Mouse (Mus musculus) C2C12 (cell line): ENCODE results near the gene Aamdc. TPM values are rescaled to one million over a fixed set of nuclear protein-coding genes. Genes with fewer than 3 reads are reported as not detected.

Source experiments
- H3K27me3 ChIP-seq: one replicate; pipeline ENCODE4 v1.6.1; 2011; ENCODE audit not compliant: control insufficient read depth, insufficient read depth, insufficient read length
- H3K36me3 ChIP-seq: one replicate; pipeline ENCODE4 v1.6.1; 2011; ENCODE audit not compliant: control insufficient read depth, insufficient read depth
- H3K4me3 ChIP-seq: one replicate; pipeline ENCODE4 v1.5.1; 2011; ENCODE audit warnings: mild to moderate bottlenecking, control low read depth; ENCODE audit not compliant: poor library complexity, insufficient read depth, severe bottlenecking
- H3K79me2 ChIP-seq: one replicate; pipeline ENCODE4 v1.6.1; 2011; ENCODE audit not compliant: control insufficient read depth, insufficient read depth
- H3K79me3 ChIP-seq: one replicate; pipeline ENCODE4 v1.6.1; 2011; ENCODE audit warnings: low read depth, control low read depth
- H3ac ChIP-seq: one replicate; pipeline ENCODE3; 2011; ENCODE audit warnings: low read depth; ENCODE audit not compliant: control insufficient read depth, insufficient read length
- CEBPB ChIP-seq: IDR thresholded peaks from one replicate; pipeline ENCODE4 v1.6.1; 2011; ENCODE audit warnings: low read depth, mild to moderate bottlenecking, control low read depth, moderate library complexity
- CTCF ChIP-seq: IDR thresholded peaks from one replicate; pipeline ENCODE4 v1.5.1; 2011; ENCODE audit not compliant: control insufficient read depth, insufficient read depth, insufficient read length
- FOSL1 ChIP-seq: IDR thresholded peaks from one replicate; pipeline ENCODE4 v1.8.0; 2011; ENCODE audit warnings: mild to moderate bottlenecking, low read length; ENCODE audit not compliant: poor library complexity, insufficient read depth, severe bottlenecking
- MAX ChIP-seq: IDR thresholded peaks from one replicate; pipeline ENCODE4 v1.6.1; 2011; ENCODE audit warnings: mild to moderate bottlenecking, control low read depth
- MYOD1 ChIP-seq: IDR thresholded peaks from one replicate; pipeline ENCODE4 v1.6.1; 2011; ENCODE audit warnings: low read depth; ENCODE audit not compliant: control insufficient read depth, insufficient read length
- MYOG ChIP-seq: IDR thresholded peaks from one replicate; pipeline ENCODE4 v1.6.1; 2011; ENCODE audit not compliant: control insufficient read depth, insufficient read length; ENCODE audit errors: extremely low read depth
- USF1 ChIP-seq: IDR thresholded peaks from one replicate; pipeline ENCODE4 v1.6.1; 2011; ENCODE audit warnings: low read depth, mild to moderate bottlenecking, control low read depth, moderate library complexity
- polyA plus RNA-seq: library from polyadenylated mRNA; unstranded; fragments of >200 nt; fragmentation: generic; extraction: Trizol; gene quantifications from one replicate; pipeline ENCODE4 v1.2.1, GENCODE M21; 2012; ENCODE audit warnings: missing spikeins

Aamdc gene
- polyA plus RNA-seq, 1 experiment: 14.1 TPM

- TF ChIP-seq FOSL1: no peak
- Histone ChIP-seq H3K27me3 (no peaks in the 10 kb centered on the region), H3K36me3 (no peaks in the 10 kb centered on the region), H3ac (no peak overlapping the region), H3K79me2 (no peaks in the 10 kb centered on the region), H3K4me3 (no peak overlapping the region), H3K79me3 (no peaks in the 10 kb centered on the region)
Measured at GRCm38 (mm10) chr7:97546462-97546861, 32.8 kb downstream of the Aamdc start.

- Histone ChIP-seq H3K36me3 (peaks cover 13% of the 10 kb centered on the region), H3K79me2 (no peaks in the 10 kb centered on the region), H3K27me3 (no peaks in the 10 kb centered on the region), H3ac (no peak overlapping the region), H3K4me3 (no peak overlapping the region), H3K79me3 (no peaks in the 10 kb centered on the region)
- TF ChIP-seq MAX (no peak), CEBPB (no peak), FOSL1 (no peak), CTCF (no peak), USF1 (no peak)
Measured at GRCm38 (mm10) chr7:97536571-97536970, 42.7 kb downstream of the Aamdc start.

GRCm38 (mm10) chr7:97535531-97535930 lies 43.8 kb downstream of the Aamdc start:
- H3K27me3 ChIP-seq: no peaks in the 10 kb centered on the region
- no peak for TF ChIP-seq USF1
- TF ChIP-seq FOSL1: no peak
- TF ChIP-seq MYOD1: no peak
- TF ChIP-seq MAX: no peak
- TF ChIP-seq CTCF: no peak
- no peak overlapping the region for H3K4me3 ChIP-seq
- H3K36me3 ChIP-seq: peaks cover 14% of the 10 kb centered on the region
- no peaks in the 10 kb centered on the region for H3K79me2 ChIP-seq
- H3ac ChIP-seq: no peak overlapping the region
- H3K79me3 ChIP-seq: no peaks in the 10 kb centered on the region

- no peak overlapping the region for H3K4me3 ChIP-seq
- no peaks in the 10 kb centered on the region for H3K79me3 ChIP-seq
- TF ChIP-seq CEBPB: no peak
- no peak for TF ChIP-seq MYOG
- no peak for TF ChIP-seq USF1
- no peak for TF ChIP-seq FOSL1
- no peak for TF ChIP-seq MAX
- TF ChIP-seq MYOD1: no peak
- no peak for TF ChIP-seq CTCF
- H3ac ChIP-seq: no peak overlapping the region
- H3K36me3 ChIP-seq: peaks cover 24% of the 10 kb centered on the region
- no peaks in the 10 kb centered on the region for H3K27me3 ChIP-seq
- H3K79me2 ChIP-seq: no peaks in the 10 kb centered on the region
Measured at GRCm38 (mm10) chr7:97519935-97520334, 59.4 kb downstream of the Aamdc start.

- Histone ChIP-seq H3K79me3 (no peaks in the 10 kb centered on the region), H3K4me3 (no peak overlapping the region), H3K79me2 (no peaks in the 10 kb centered on the region), H3ac (no peak overlapping the region), H3K27me3 (no peaks in the 10 kb centered on the region), H3K36me3 (peaks cover 31% of the 10 kb centered on the region)
- TF ChIP-seq MYOG (no peak), FOSL1 (no peak), MAX (no peak), CTCF (no peak), MYOD1 (no peak), USF1 (no peak), CEBPB (no peak)
Measured at GRCm38 (mm10) chr7:97514786-97515185, 64.5 kb downstream of the Aamdc start.

- Histone ChIP-seq H3K79me2 (no peaks in the 10 kb centered on the region), H3K36me3 (no peaks in the 10 kb centered on the region)
- TF ChIP-seq MYOG (no peak), USF1 (no peak)
Measured at GRCm38 (mm10) chr7:97500555-97501209, 78.6 kb downstream of the Aamdc start.

More at GRCm38 (mm10) chr7:97500555-97501209, 78.6 kb downstream of the Aamdc start:
- Histone ChIP-seq H3K27me3 (no peaks in the 10 kb centered on the region), H3ac (no peak overlapping the region), H3K4me3 (no peak overlapping the region), H3K79me3 (no peaks in the 10 kb centered on the region)

Other genes with a start within 250 kb of the Aamdc start
- 1.1 TPM for gene Usp35, start 247.5 kb downstream of the Aamdc start, polyA plus RNA-seq
- gene Kctd21, start 247.2 kb downstream of the Aamdc start, polyA plus RNA-seq: 0.77 TPM
- 22.3 TPM for gene Alg8, start 207.9 kb downstream of the Aamdc start, polyA plus RNA-seq
- 209 TPM for gene Ndufc2, start 179.5 kb downstream of the Aamdc start, polyA plus RNA-seq
- not detected for gene Thrsp, start 161.8 kb downstream of the Aamdc start, polyA plus RNA-seq
- not detected for gene Kctd14, start 128.2 kb downstream of the Aamdc start, polyA plus RNA-seq
- gene Ints4, start 98.5 kb downstream of the Aamdc start, polyA plus RNA-seq: 24.2 TPM
- gene Rsf1, start 392 bp upstream of the Aamdc start, polyA plus RNA-seq: 3.6 TPM
- 66.5 TPM for gene Clns1a, start 117.1 kb upstream of the Aamdc start, polyA plus RNA-seq
- 0.55 TPM for gene Aqp11, start 158.8 kb upstream of the Aamdc start, polyA plus RNA-seq
- 39.1 TPM for gene Pak1, start 209.0 kb upstream of the Aamdc start, polyA plus RNA-seq